Mouse (Mus musculus) embryonic facial prominence, embryonic 14.5 days (tissue): ENCODE measurements around the gene Asb1. TPM values are rescaled to one million over a fixed set of nuclear protein-coding genes. Genes with fewer than 3 reads are reported as not detected.

Source experiments
- ATAC-seq: fragments of 200-750 bp; cut with Nextera tagmentation; 2 replicates; pipeline ENCODE4 v1.8.0; 2017; ENCODE audit warnings: low read depth, moderate number of reproducible peaks, moderate TSS enrichment
- DNase-seq: peaks from one replicate; pipeline ENCODE4 v3.0.0-alpha.2; 2015; ENCODE audit warnings: low spot score
- H3K27ac ChIP-seq: fragments of 300-500 bp; sonication (generic); replicated peaks from 2 replicates; pipeline ENCODE4 v1.5.1; 2014; ENCODE audit warnings: low read depth, mild to moderate bottlenecking, low read length, moderate library complexity
- H3K27me3 ChIP-seq: fragments of 300-500 bp; sonication (generic); replicated peaks from 2 replicates; pipeline ENCODE4 v1.6.1; 2014; ENCODE audit warnings: low read length; ENCODE audit not compliant: control insufficient read depth, insufficient read depth
- H3K36me3 ChIP-seq: fragments of 300-500 bp; sonication (generic); 2 replicates; pipeline ENCODE4 v1.6.1; 2014; ENCODE audit warnings: low read length, mixed read lengths; ENCODE audit not compliant: control insufficient read depth, insufficient read depth
- H3K4me1 ChIP-seq: fragments of 300-500 bp; sonication (generic); 2 replicates; pipeline ENCODE4 v1.6.1; 2014; ENCODE audit warnings: antibody characterized with exemption, low read length; ENCODE audit not compliant: control insufficient read depth, insufficient read depth
- H3K4me2 ChIP-seq: fragments of 300-500 bp; sonication (generic); 2 replicates; pipeline ENCODE4 v1.6.1; 2014; ENCODE audit warnings: low read depth, mild to moderate bottlenecking, low read length, moderate library complexity, mixed read lengths
- H3K4me3 ChIP-seq: fragments of 300-500 bp; sonication (generic); 2 replicates; pipeline ENCODE4 v1.5.1; 2014; ENCODE audit warnings: low read depth, mild to moderate bottlenecking, low read length
- H3K9ac ChIP-seq: fragments of 300-500 bp; sonication (generic); 2 replicates; pipeline ENCODE4 v1.6.1; 2014; ENCODE audit warnings: low read depth, mild to moderate bottlenecking, low read length, moderate library complexity, mixed read lengths
- H3K9me3 ChIP-seq: fragments of 300-500 bp; sonication (generic); 2 replicates; pipeline ENCODE4 v1.6.1; 2016; ENCODE audit warnings: low read length; ENCODE audit not compliant: control insufficient read depth
- WGBS: fragments of 180-500 bp; shearing (Covaris S2); extraction: QIAGEN DNeasy Blood & Tissue Kit; methylation state at CpG from one replicate; pipeline ENCODE4 v1.1.7; 2014; 5-methylcytosine and 5-hydroxymethylcytosine counted together
- polyA plus RNA-seq: library from polyadenylated mRNA; unstranded; fragments of >200 nt; fragmentation: Nextera tagmentation; extraction: Ambion mirVana; gene quantifications from 2 replicates; pipeline ENCODE4 v1.2.1, GENCODE M21; 2014

Gene Asb1
- polyA plus RNA-seq, 1 experiment from 2014 or later, result 8.0 TPM

DNA sequence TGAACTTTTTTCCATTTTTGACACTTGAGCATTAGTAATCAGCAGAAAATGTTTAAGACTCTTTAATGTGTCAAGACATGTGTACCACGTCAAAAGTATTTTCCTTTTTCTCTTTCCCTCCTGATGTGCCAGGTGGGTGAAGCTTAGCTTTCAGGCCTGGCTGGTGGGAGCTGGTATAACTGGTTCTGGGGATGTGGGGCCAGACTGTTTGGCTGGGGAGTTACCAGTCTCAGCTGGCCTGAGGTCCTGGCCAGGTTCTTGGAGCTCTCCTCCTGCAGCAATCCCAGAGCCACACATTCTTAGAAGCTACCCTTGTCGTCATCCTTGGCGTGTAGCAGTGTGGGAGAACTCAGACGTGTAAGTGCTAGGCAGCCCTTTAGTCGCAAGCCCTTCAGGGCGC, 24.7 kb upstream of the Asb1 start:
- H3K36me3 ChIP-seq, result peaks cover 34% of the 10 kb centered on the region; the same call in 1 of the 2 replicates
- no peak overlapping the region for H3K4me2 ChIP-seq
- WGBS, result 67% methylated on average over 6 of the region's 6 CpGs
- no peaks in the 10 kb centered on the region for H3K27me3 ChIP-seq
- DNase-seq, result peak; percentile 63
- H3K9ac ChIP-seq, result no peak overlapping the region
- H3K27ac ChIP-seq, result no peak overlapping the region; the same call in 1 of the 2 replicates
- no peak overlapping the region for H3K4me3 ChIP-seq
- no peaks in the 10 kb centered on the region for H3K9me3 ChIP-seq
- peak; percentile 61; the same call in 1 of the 2 replicates for ATAC-seq
- H3K4me1 ChIP-seq, result no peaks in the 10 kb centered on the region

DNA sequence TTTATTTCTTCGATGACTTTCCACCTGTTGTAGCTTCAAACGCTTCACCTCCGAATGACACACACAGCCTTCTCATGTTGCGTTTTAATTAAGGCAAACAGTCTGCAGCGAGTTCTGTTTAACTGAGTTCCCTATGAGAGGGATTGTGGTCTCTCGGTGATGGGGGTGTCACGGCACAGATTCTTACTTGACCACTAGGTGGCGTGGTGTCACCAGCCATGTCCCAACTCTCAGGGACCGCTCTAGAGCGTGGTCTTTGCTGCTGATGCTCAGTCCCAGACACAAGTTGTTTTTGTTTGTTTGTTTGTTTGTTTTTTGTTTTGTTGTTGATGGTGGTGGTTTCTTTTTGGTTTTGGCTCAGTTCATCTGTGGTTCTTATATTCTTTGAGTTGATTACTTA, 16.6 kb upstream of the Asb1 start:
- no peak overlapping the region for H3K4me2 ChIP-seq
- H3K9me3 ChIP-seq, result no peaks in the 10 kb centered on the region
- ATAC-seq (peak; percentile 85), DNase-seq (peak; percentile 82)
- H3K4me3 ChIP-seq, result no peak overlapping the region
- no peak overlapping the region for H3K27ac ChIP-seq
- H3K9ac ChIP-seq, result no peak overlapping the region
- no peaks in the 10 kb centered on the region for H3K4me1 ChIP-seq
- peaks cover 63% of the 10 kb centered on the region for H3K36me3 ChIP-seq
- H3K27me3 ChIP-seq, result no peaks in the 10 kb centered on the region
- 7% methylated on average over 10 of the region's 10 CpGs for WGBS

DNA sequence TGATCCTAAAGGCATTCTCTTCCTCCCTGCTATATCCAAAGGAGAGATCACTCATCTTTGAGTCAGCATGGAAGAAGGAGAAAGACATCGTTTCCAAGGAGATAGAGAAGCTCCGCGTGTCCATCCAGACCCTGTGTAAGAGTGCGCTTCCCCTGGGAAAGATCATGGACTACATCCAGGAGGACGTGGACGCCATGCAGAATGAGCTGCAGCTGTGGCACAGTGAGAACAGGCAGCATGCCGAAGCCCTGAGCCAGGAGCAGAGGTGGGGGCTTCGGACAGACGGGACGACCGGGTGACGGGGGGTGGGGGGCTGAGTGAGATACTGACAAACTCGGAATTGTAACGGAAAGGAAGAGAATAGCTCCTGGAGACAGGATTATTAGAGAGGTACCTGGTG, 14.5 kb upstream of the Asb1 start:
- Histone ChIP-seq H3K4me1 (no peaks in the 10 kb centered on the region), H3K36me3 (peaks cover 54% of the 10 kb centered on the region), H3K9ac (no peak overlapping the region), H3K27me3 (no peaks in the 10 kb centered on the region), H3K9me3 (no peaks in the 10 kb centered on the region), H3K4me2 (no peak overlapping the region), H3K4me3 (no peak overlapping the region), H3K27ac (no peak overlapping the region)
- DNase-seq (no peak), ATAC-seq (no peak)
- WGBS, result 77% methylated on average over 14 of the region's 14 CpGs

DNA sequence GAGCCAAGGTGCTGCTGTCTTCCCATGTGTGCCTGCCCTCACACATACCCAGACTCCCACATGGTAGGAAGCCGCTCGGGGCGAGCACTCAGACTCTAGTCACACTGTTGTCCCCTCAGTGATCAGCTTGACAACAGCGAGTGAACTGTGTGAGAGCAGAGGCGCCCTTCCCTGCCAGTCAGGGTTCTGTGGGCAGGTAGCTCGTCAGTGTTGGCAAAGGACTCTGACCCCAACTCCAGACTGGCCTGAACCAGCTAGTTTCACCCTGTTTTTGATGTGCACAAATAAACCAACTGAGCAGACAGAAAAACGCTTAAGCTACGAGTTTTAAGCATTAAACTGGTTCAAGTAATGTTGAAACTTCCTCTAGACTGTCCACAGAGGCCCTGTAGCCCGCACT, 10.2 kb upstream of the Asb1 start:
- WGBS, result 92% methylated on average over 9 of the region's 9 CpGs
- ATAC-seq, result no peak
- H3K4me1 ChIP-seq, result no peaks in the 10 kb centered on the region
- no peak overlapping the region for H3K4me2 ChIP-seq
- H3K9ac ChIP-seq, result no peak overlapping the region
- H3K4me3 ChIP-seq, result no peak overlapping the region
- no peak overlapping the region for H3K27ac ChIP-seq
- H3K27me3 ChIP-seq, result no peaks in the 10 kb centered on the region
- no peaks in the 10 kb centered on the region for H3K9me3 ChIP-seq
- DNase-seq, result no peak
- H3K36me3 ChIP-seq, result peaks cover 29% of the 10 kb centered on the region

DNA sequence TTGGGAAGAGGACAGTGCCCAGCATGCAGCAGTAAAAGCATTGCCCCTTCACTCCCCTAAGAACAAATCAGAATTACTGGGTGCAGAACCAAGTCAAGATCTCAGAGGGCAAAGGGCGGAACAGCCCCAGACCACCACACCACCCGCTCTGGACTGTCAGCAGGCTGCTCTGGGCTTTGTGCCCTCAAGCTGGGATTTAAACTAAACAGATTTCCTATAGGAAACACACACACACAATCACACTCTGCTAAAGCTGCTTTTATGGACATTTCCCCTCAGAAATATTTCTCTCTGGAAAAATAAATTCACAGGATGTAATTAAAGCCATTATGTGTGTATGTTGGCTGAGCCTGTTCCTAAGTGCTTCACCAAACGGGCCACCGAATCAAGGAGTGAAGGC, 8.1 kb upstream of the Asb1 start:
- WGBS, result 73% methylated on average over 4 of the region's 4 CpGs
- H3K9ac ChIP-seq, result no peak overlapping the region
- H3K27ac ChIP-seq, result no peak overlapping the region
- no peaks in the 10 kb centered on the region for H3K4me1 ChIP-seq
- H3K4me3 ChIP-seq, result no peak overlapping the region
- H3K36me3 ChIP-seq, result peaks cover 12% of the 10 kb centered on the region
- no peaks in the 10 kb centered on the region for H3K9me3 ChIP-seq
- peaks cover 7% of the 10 kb centered on the region; the same call in 1 of the 2 replicates for H3K27me3 ChIP-seq
- DNase-seq (no peak), ATAC-seq (no peak)
- H3K4me2 ChIP-seq, result no peak overlapping the region

DNA sequence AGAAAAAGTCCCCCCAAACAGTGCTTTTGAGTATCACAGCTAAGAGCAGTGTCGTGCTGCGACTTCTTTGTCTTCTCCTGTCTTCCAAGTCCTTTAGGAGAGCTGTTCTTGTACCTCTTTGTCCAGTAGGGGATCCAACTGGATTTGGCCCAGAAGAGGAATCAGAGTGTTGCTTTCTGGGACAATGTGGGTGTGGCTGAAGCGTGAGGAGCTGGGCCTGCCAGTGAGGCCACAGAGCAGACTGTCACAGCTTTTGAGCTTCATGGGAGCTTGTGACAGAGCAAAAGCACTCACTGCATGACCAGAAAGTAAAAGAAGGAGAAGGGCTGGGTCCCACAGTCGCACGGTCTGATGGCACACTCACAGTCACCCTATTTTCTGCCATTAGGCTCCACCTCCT, 7.5 kb upstream of the Asb1 start:
- Histone ChIP-seq H3K9me3 (no peaks in the 10 kb centered on the region), H3K9ac (no peak overlapping the region), H3K36me3 (peaks cover 6% of the 10 kb centered on the region), H3K27ac (no peak overlapping the region), H3K4me3 (no peak overlapping the region), H3K4me2 (no peak overlapping the region), H3K27me3 (peaks cover 10% of the 10 kb centered on the region; the same call in 1 of the 2 replicates), H3K4me1 (no peaks in the 10 kb centered on the region)
- WGBS, result 87% methylated on average over 5 of the region's 5 CpGs
- DNase-seq, result no peak
- no peak for ATAC-seq

DNA sequence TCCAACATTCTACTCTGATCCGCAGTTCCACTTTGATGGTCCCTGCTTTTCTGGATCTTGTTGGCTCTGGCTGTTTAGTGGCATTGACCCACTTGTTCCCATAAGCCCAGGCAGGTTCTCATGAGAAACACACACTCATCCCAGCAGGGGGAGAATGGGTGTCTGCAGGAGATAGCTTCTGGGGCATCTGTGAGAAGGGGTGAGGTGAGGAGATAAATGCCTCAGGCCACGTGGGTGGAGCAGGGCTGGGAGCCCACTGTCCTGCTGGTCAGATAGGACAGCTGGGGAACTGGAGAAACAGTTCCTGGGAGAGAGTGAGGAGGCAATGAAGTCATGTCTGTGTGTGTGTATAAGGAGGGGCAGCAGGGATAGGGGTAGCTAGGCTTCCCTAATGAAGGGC, 6.9 kb upstream of the Asb1 start:
- ATAC-seq, result no peak
- H3K9ac ChIP-seq, result no peak overlapping the region
- no peak overlapping the region for H3K4me2 ChIP-seq
- no peaks in the 10 kb centered on the region for H3K36me3 ChIP-seq
- peaks cover 16% of the 10 kb centered on the region for H3K27me3 ChIP-seq
- no peaks in the 10 kb centered on the region for H3K9me3 ChIP-seq
- DNase-seq, result no peak
- WGBS, result 66% methylated on average over 2 of the region's 2 CpGs
- H3K4me3 ChIP-seq, result no peak overlapping the region
- H3K4me1 ChIP-seq, result no peaks in the 10 kb centered on the region
- no peak overlapping the region for H3K27ac ChIP-seq

DNA sequence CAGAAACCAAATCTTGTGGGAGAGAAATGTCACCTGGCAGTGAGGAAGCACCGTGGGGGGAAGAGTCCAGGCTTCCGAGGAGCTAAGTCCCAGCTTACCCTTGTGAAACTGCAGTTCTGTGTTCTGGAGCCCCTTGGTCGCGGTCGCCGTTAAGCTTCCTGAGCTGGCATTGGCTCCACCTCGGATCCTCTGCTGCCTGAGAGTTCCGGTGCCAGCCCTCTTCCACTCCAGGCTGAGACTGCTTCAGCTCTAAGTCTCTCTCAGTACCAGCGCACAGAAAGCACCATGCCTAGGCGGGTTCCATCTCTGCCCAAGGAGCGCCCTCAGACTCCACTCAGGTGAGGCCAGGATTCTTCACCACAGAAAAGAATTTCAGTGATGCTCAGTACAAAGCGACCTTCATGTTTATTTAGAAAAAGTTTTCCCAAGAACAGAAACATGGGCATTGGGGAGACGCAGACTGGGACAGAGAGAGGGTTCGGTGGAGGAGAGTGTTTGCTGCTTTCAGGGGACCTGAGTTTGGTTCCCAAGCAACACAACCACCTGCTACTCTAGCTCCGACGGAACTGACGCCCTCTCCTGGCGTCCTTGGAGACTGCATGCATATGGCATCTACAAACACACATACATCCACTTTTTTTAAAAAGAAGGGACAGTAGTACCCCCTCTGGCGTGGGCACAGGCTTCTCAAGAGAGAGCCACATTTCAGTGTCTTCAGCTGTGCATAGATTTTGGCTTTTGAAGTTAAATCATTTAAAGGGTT, 6.2 kb upstream of the Asb1 start:
- Histone ChIP-seq H3K27me3 (peaks cover 22% of the 10 kb centered on the region), H3K27ac (no peak overlapping the region), H3K9ac (no peak overlapping the region), H3K4me2 (no peak overlapping the region), H3K36me3 (no peaks in the 10 kb centered on the region), H3K9me3 (no peaks in the 10 kb centered on the region), H3K4me1 (no peaks in the 10 kb centered on the region), H3K4me3 (no peak overlapping the region)
- WGBS, result 79% methylated on average over 19 of the region's 19 CpGs
- ATAC-seq (no peak), DNase-seq (no peak)
